Mouse (Mus musculus) lung, adult 2 months (tissue): ENCODE data around the gene Pdcd7.

ENCODE experiments used
- CTCF ChIP-seq: fragments of 200-500 bp; IDR thresholded peaks from 2 replicates; pipeline ENCODE4 v1.5.1; 2011; ENCODE audit warnings: mild to moderate bottlenecking, low read length, control low read depth; ENCODE audit not compliant: insufficient read depth
- POLR2A ChIP-seq: fragments of 200-500 bp; IDR thresholded peaks from 2 replicates; pipeline ENCODE4 v1.6.1; 2011; ENCODE audit warnings: low read depth, mild to moderate bottlenecking, control low read depth, low read length, borderline replicate concordance; ENCODE audit errors: extremely low read depth

DNA sequence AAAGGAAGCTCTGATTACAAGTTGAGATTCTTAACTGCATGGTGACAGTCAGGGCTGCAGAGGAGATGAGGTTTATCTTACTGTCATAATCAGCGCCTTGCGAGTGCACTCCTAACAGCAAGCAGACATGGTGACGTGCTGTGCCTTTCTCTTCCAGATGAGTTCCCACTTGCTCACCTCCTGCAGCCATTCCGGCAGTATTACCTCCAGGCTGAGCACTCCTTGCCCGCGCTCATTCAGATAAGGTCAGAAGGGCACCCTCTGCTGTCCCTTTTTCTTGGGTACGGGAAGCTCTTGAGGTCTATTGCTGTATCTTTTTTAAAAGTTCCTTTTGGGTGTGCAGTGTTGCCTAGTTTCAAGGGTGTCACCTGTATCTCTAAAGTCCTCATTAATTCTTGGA is 10.7 kb downstream of the Pdcd7 start:
- TF ChIP-seq CTCF (no peak), POLR2A (no peak)
